Mouse (Mus musculus): ENCODE measurements around the gene Cwc22. TPM values are rescaled to one million over a fixed set of nuclear protein-coding genes. Genes with fewer than 3 reads are reported as not detected.
A peak's percentile ranks its signal among the peaks of the same experiment; 100 is the strongest.

Cwc22 gene
- total RNA-seq (2021), result 10 to 100 TPM; 11.5 to 12.2 TPM
- long read RNA-seq, experiment 1, partial matches to known transcripts, result 0 of 11 reads
- long read RNA-seq, experiment 1, other reads (novel, unspliced or antisense), result 8 of 11 reads
- long read RNA-seq, experiment 2, partial matches to known transcripts, result 0 of 8 reads
- long read RNA-seq, experiment 2, other reads (novel, unspliced or antisense), result 5 of 8 reads

- DNase-seq (ENCODE audit: low spot score), result peak; percentile 93
Measured at GRCm38 (mm10) chr2:77945596-77946485, at the start of gene Cwc22. Cwc22 (minus strand) TSS chr2:77946375.

GRCm38 (mm10) chr2:77993727-77994401 lies 47.7 kb upstream of the Cwc22 start:
- no peak for DNase-seq (ENCODE audit: low spot score)

GRCm38 (mm10) chr2:77992951-77993604 lies 46.9 kb upstream of the Cwc22 start:
- no peak for DNase-seq (ENCODE audit: low spot score)

DNA sequence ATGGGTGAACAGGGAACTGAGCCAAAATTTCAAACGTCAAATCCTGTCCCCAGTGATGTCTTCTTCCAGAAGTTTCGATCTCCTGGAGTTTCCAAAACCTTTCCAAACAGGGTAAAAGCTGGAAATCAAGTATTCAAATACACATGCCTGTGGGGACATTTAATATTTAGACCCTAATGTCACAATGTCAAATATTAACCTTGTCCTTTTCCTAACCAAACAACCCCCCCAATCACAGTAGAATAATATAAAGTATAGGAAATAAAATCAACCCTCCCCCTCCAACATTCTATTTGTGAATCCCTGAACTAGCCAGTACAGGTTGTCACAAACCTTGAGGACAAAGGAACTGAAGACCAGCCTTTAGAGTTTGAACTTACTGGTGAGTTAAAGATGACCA lies 44.6 kb upstream of the Cwc22 start:
- DNase-seq (ENCODE audit: low spot score), result no peak

GRCm38 (mm10) chr2:77990121-77990520 lies 43.9 kb upstream of the Cwc22 start:
- DNase-seq (ENCODE audit: low spot score), result no peak

DNA sequence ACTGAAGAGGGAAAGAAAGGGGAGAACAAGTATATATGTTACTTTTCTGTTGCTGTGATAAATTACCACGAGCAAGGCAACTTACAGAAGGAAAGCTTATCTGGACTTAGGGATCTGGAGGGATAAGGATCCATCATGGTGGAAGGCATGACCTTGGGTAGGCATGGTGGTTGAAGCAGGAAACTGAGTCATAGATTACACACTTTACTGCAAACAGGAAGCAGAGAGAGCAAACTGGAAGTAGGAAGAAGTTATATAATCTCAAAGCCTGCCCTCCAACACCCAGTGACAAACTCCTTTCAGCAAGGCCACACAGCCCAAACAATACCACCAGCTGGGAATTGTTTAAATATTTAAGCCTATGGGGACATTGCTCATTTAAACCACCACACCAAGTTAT lies 43.2 kb upstream of the Cwc22 start:
- no peak for DNase-seq (ENCODE audit: low spot score)

GRCm38 (mm10) chr2:77985991-77986730 lies 40.0 kb upstream of the Cwc22 start:
- DNase-seq (ENCODE audit: low spot score), result no peak

DNA sequence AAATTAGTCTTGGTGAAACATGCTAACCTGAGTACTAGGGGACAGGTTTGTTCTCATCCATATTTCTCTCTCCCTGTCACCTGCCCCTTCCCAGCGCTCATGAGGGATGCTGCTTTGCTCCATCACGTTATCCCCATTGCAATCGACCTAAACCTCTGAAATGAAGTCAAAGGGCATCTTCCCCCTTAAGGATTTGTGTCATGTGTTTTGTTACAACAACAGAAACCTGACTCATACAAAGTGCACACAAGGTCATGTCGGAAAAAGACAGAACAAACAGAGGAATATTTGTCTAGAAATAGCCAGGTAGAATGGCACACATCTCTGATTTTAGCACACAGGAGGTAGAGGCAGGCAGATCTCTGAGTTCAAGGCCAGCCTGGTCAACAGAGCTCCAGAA lies 38.0 kb upstream of the Cwc22 start:
- DNase-seq (ENCODE audit: low spot score), result no peak

DNA sequence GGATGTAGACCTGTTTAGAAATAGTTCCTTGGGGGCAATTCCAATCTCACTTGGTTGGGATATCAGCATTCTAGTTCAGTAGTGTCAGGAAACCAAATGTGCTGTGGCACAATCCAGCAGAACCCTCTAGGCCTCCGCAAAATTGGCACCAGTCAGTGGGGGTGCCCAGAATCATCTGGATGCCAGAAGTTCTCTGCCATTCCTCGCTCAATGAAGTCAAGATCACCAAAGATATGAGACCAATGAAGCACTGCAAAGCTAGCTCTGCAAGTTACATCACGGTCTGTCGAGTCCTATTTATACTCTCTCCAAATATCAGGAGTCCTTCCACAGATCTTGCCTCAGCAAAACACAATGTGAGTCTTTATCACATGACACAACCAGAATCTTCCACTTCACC lies 35.7 kb upstream of the Cwc22 start:
- no peak for DNase-seq (ENCODE audit: low spot score)

DNA sequence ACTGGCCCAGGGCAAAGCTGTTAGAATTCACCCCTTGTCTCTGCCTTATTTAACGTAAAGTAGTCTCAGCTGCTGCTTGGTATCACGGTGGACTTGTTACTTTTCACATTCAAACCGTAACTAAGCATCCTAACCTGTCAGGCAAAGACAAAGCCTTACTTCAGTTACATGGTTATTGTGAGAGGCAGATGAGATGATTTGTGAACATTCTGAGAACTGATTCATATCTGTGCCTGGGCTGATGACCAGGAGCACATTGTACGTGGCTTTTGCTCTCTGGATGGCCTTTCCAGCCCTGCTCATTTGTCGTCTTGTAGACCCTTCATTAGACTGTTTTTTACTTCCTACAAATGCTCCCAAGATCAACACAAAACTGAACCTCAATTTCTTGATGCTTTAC lies 34.5 kb upstream of the Cwc22 start:
- DNase-seq (ENCODE audit: low spot score), result no peak

- no peak for DNase-seq (ENCODE audit: low spot score)
Measured at GRCm38 (mm10) chr2:77979519-77979918, 33.3 kb upstream of the Cwc22 start.

GRCm38 (mm10) chr2:77979081-77979480 lies 32.9 kb upstream of the Cwc22 start:
- no peak for DNase-seq (ENCODE audit: low spot score)

DNA sequence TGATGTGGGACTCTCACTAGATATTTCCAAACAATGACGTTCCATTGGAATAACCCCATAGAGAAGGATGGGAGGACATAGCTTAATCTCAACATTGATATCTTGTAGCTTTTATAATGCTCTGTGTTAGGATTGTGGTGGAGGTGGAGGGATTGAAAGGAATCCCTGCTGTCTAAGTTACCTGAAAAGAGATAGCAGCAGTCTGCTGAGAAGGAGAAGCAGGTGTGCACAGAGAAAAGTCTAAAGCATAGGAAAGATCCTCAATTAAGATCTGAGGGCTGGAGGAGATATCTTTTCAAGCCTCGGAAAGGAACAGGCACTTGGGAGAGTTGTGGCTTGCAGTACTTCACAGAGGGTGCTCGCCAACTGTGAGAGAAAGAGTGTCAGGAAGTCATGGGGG lies 32.1 kb upstream of the Cwc22 start:
- DNase-seq (ENCODE audit: low spot score), result no peak

DNA sequence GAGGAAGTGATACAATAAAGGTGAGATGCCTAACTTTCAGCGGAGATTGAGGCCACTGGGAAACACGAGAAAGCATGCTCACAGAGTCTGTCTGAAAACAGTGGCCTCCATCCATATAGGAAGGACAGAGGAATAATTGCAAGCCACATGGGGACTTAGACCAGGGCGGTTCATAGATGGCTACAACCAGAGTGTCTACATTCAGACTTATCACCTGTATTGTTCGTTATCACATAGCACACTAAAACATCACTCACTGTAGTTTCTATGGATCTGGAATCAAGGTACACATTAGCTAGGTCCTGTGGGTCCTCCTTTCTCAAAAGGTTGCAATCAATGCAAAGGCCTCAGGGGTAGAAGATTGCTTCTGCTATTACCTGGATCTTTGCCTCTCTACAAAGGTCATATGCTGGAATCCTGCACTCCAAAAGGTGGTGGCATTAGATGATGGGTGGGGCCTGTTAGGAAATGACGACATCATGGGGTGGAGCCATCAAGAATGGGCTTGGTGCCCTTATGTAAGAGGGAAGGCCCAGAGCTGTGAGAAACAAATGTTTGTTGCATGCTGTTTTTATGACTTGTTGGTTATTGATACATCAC lies 30.2 kb upstream of the Cwc22 start:
- no peak for DNase-seq (ENCODE audit: low spot score)

DNA sequence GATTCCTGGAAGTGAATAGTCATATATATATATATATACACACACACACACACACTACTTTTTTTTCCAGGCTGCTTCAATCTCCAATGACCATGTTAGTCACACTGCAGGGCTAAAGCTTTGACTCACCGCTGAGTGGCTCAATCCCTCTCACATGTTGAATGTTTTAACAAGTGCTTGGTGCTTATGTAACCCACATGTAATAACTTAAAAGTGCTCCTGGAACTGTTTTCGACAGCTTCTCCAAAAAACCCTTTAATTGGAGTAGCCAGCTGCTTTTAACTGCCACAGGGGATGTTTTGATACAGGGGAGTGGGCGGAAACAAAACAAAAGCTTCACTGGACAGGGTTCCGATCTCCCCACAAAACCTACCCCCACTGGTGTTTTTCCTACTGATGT lies 29.4 kb upstream of the Cwc22 start:
- DNase-seq (ENCODE audit: low spot score), result no peak

GRCm38 (mm10) chr2:77974986-77975385 lies 28.8 kb upstream of the Cwc22 start:
- no peak for DNase-seq (ENCODE audit: low spot score)

DNA sequence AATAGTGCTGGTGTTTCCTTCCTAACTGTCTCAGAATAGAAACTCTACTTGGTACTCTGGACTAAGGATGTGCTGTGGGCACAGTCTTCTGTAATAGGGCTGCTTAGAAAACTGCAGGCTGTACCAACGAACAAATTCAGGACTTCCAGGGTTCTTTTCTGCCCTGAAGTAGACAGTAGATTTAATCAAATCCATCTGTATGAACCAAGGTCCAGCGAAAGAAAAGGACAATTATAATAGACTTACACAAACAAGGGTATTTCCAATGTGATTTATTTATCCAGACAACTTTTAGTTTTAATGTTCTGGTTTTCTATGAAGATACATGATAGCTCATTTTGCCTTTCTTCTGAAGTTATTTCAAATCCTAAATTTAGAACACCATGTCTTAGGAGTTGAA lies 28.2 kb upstream of the Cwc22 start:
- DNase-seq (ENCODE audit: low spot score), result no peak

DNA sequence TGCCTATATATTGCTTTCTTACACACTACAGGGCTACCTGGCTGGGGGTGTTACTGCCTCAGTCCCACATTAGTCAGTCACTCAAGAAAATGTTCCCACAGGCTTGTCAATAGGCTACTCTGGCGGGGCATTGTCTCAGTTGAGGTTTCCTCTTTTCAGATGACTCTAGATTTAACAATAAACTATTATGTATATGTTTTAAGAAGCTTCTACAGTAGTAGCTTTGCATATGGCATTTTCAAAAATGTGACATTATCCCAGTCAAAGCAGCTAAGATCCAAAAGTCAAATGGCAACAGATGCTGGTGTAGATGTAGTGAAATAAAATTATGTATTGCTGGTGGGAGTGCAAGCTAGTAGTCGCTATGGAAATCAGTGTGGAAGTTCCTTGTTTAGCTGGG lies 27.1 kb upstream of the Cwc22 start:
- DNase-seq (ENCODE audit: low spot score), result no peak

- DNase-seq (ENCODE audit: low spot score), result no peak
Measured at GRCm38 (mm10) chr2:77972541-77972940, 26.4 kb upstream of the Cwc22 start.

- no peak for DNase-seq (ENCODE audit: low spot score)
Measured at GRCm38 (mm10) chr2:77971871-77972270, 25.7 kb upstream of the Cwc22 start.

GRCm38 (mm10) chr2:77971361-77971760 lies 25.2 kb upstream of the Cwc22 start:
- DNase-seq (ENCODE audit: low spot score), result no peak
